Mouse (Mus musculus) embryonic facial prominence, embryonic 15.5 days (tissue): Measurements from ENCODE around the gene Pdzrn4. TPM values are rescaled to one million over a fixed set of nuclear protein-coding genes. Genes with fewer than 3 reads are reported as not detected.

Source experiments
- ATAC-seq: fragments of 200-750 bp; cut with Nextera tagmentation; 2 replicates; pipeline ENCODE4 v1.8.0; 2017; ENCODE audit warnings: low read depth, moderate TSS enrichment; ENCODE audit not compliant: insufficient number of reproducible peaks, low FRiP score, low TSS enrichment
- H3K27ac ChIP-seq: fragments of 300-500 bp; sonication (generic); replicated peaks from 2 replicates; pipeline ENCODE4 v1.5.1; 2015; ENCODE audit warnings: mild to moderate bottlenecking, inconsistent platforms
- H3K27me3 ChIP-seq: fragments of 300-500 bp; sonication (generic); 2 replicates; pipeline ENCODE4 v1.6.1; 2015; ENCODE audit warnings: inconsistent platforms
- H3K36me3 ChIP-seq: fragments of 300-500 bp; sonication (generic); 2 replicates; pipeline ENCODE4 v1.6.1; 2015; ENCODE audit warnings: mild to moderate bottlenecking, inconsistent platforms
- H3K4me1 ChIP-seq: fragments of 300-500 bp; sonication (generic); 2 replicates; pipeline ENCODE4 v1.6.1; 2015; ENCODE audit warnings: inconsistent platforms
- H3K4me2 ChIP-seq: fragments of 300-500 bp; sonication (generic); replicated peaks from 2 replicates; pipeline ENCODE4 v1.6.1; 2015; ENCODE audit warnings: mild to moderate bottlenecking, inconsistent platforms
- H3K4me3 ChIP-seq: fragments of 300-500 bp; sonication (generic); replicated peaks from 2 replicates; pipeline ENCODE4 v1.5.1; 2015; ENCODE audit warnings: mild to moderate bottlenecking, inconsistent platforms
- H3K9ac ChIP-seq: fragments of 300-500 bp; sonication (generic); 2 replicates; pipeline ENCODE4 v1.6.1; 2015; ENCODE audit warnings: inconsistent platforms
- H3K9me3 ChIP-seq: fragments of 300-500 bp; sonication (generic); replicated peaks from 2 replicates; pipeline ENCODE4 v1.6.1; 2016; ENCODE audit warnings: inconsistent platforms
- WGBS: fragments of 180-500 bp; shearing (Covaris S2); methylation state at CpG from one replicate; pipeline ENCODE4 v1.1.7; 2015; 5-methylcytosine and 5-hydroxymethylcytosine counted together
- polyA plus RNA-seq: library from polyadenylated mRNA; unstranded; fragments of >200 nt; fragmentation: Nextera tagmentation; extraction: Ambion mirVana; gene quantifications from 2 replicates; pipeline ENCODE4 v1.2.1, GENCODE M21; 2015

The Pdzrn4 gene
- polyA plus RNA-seq, 1 experiment from 2014 or later, result 3.2 TPM

GRCm38 (mm10) chr15:92502797-92503196 lies 106.1 kb downstream of the Pdzrn4 start:
- WGBS, result 52% methylated on average over 1 of the region's 1 CpGs
- H3K27me3 ChIP-seq, result no peaks in the 10 kb centered on the region
- H3K9ac ChIP-seq, result no peak overlapping the region
- no peaks in the 10 kb centered on the region for H3K9me3 ChIP-seq
- no peak for ATAC-seq
- no peak overlapping the region for H3K4me3 ChIP-seq
- no peak overlapping the region for H3K27ac ChIP-seq
- no peaks in the 10 kb centered on the region for H3K36me3 ChIP-seq
- H3K4me1 ChIP-seq, result no peaks in the 10 kb centered on the region
- no peak overlapping the region for H3K4me2 ChIP-seq

DNA sequence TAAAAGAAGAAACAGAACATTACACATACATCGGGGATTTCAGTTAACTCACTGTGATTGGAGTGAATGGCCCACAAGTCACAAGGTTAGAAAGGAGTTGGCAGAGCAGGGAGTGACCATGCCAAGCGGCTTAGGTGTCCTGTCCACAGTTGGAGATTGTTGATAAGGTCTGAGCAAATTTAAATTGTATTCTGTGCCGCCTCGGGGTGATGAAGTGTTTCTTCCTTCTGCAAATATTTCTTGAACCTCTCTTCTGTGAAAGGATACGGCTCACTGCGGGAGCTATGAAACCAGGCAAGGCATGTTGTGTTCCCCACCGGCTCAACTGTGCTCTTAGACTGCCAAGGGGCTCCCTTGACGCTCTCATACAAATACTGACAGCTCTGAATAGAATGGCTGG lies 112.7 kb downstream of the Pdzrn4 start:
- Histone ChIP-seq H3K36me3 (no peaks in the 10 kb centered on the region), H3K9me3 (no peaks in the 10 kb centered on the region), H3K4me3 (no peak overlapping the region), H3K27ac (no peak overlapping the region), H3K9ac (no peak overlapping the region), H3K27me3 (no peaks in the 10 kb centered on the region), H3K4me1 (no peaks in the 10 kb centered on the region), H3K4me2 (no peak overlapping the region)
- no peak for ATAC-seq
- WGBS, result 87% methylated on average over 8 of the region's 8 CpGs

DNA sequence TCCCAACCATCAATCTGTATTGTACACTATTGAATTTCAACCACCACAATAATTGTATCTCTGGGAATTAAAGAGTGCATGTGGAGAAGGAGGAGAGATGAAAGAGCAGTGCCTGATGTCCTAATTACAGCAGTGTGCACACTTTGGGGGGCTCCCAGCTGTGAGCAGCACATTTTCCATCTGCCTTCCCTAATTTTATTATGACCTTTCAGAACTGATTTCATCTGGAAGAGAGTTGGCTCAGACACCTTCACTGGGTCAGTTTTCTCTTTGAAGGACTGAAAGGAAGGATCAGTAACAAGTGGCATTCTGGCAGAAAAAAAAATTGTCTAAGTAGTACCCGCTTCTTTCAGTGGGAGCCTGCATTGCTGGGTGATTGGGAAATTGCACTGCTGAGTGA lies 119.0 kb downstream of the Pdzrn4 start:
- no peak overlapping the region for H3K4me2 ChIP-seq
- H3K27me3 ChIP-seq, result no peaks in the 10 kb centered on the region
- no peaks in the 10 kb centered on the region for H3K36me3 ChIP-seq

GRCm38 (mm10) chr15:92520677-92521225 lies 124.1 kb downstream of the Pdzrn4 start:
- WGBS, result 52% methylated on average over 19 of the region's 19 CpGs
- Histone ChIP-seq H3K4me2 (no peak overlapping the region), H3K9ac (no peak overlapping the region), H3K4me1 (0 out of 2 replicates have a peak, but pooled peaks cover 3% of the 10 kb centered on the region), H3K27ac (no peak overlapping the region), H3K27me3 (no peaks in the 10 kb centered on the region), H3K9me3 (no peaks in the 10 kb centered on the region), H3K36me3 (no peaks in the 10 kb centered on the region), H3K4me3 (no peak overlapping the region)
- ATAC-seq, result no peak

More for the DNA sequence above, 119.0 kb downstream of the Pdzrn4 start:
- Histone ChIP-seq H3K9me3 (no peaks in the 10 kb centered on the region), H3K4me3 (no peak overlapping the region), H3K4me1 (no peaks in the 10 kb centered on the region), H3K9ac (no peak overlapping the region), H3K27ac (no peak overlapping the region)
- 44% methylated on average over 1 of the region's 1 CpGs for WGBS
- no peak for ATAC-seq

DNA sequence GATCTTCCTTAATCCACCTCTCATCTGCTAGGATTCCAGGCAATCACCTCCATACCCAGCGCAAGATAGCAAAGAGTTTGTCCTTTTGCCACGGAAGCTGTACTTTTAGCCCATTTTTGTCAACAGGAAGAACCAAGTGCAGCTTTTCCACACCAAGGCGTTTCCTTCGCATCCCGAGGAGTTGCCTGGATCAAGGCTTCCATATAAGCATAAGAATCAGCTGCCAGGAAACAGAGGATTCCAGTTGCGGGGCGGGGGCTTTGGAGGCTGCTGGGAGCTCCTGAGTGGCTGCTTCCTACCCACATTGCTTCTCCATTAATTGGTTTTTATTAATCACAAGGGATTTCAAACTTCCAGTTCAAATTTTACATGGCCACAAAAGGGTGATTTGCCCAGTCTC lies 125.0 kb downstream of the Pdzrn4 start:
- Histone ChIP-seq H3K27ac (no peak overlapping the region), H3K9ac (no peak overlapping the region), H3K36me3 (no peaks in the 10 kb centered on the region), H3K27me3 (no peaks in the 10 kb centered on the region), H3K4me2 (0 out of 2 replicates have a peak overlapping the region, but pooled peaks have one; percentile 17), H3K4me1 (0 out of 2 replicates have a peak, but pooled peaks cover 3% of the 10 kb centered on the region), H3K9me3 (no peaks in the 10 kb centered on the region), H3K4me3 (no peak overlapping the region)
- 13% methylated on average over 7 of the region's 7 CpGs for WGBS
- ATAC-seq, result no peak

DNA sequence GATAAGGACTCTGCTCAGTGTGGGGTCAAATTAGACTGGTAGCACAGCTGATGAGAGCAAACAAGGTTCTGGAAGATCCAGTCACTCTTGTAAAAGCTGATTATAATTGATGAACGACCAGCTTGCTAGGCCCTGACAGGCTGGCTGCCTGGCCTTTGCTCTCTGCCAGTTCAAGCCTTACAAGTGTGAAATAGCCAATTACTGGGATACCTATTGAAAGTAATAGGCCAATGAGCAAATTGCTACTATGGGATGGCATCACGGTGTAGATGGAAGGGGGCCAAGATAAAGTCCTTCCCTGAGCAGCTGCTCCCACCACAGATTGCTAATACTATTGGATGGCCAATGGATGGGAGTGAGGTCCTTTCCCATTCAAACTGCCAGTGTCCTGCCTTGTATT lies 128.2 kb downstream of the Pdzrn4 start:
- 46% methylated on average over 2 of the region's 2 CpGs for WGBS
- no peak overlapping the region for H3K27ac ChIP-seq
- no peak for ATAC-seq
- no peak overlapping the region for H3K9ac ChIP-seq
- H3K4me2 ChIP-seq, result no peak overlapping the region
- no peaks in the 10 kb centered on the region for H3K27me3 ChIP-seq
- H3K36me3 ChIP-seq, result no peaks in the 10 kb centered on the region
- no peak overlapping the region for H3K4me3 ChIP-seq
- H3K9me3 ChIP-seq, result no peaks in the 10 kb centered on the region
- 0 out of 2 replicates have a peak, but pooled peaks cover 3% of the 10 kb centered on the region for H3K4me1 ChIP-seq

DNA sequence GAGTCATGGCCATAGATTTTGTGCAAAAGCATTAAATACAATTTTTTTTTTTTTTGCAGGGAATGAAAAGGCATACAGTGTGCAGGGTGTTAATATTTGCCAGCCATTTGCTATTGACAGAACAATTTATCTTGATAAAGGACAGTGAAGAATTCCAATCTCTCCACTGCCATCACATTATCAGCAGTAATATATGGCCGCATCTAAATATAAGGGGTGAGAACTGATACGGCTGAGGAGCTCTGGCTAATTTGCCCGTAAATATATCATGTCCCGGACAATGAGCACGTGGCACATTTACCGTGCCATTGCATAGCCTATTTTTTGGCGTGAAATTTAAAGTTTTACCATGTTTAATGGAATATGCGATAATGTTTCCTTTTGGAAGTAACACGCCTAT lies 128.7 kb downstream of the Pdzrn4 start:
- no peaks in the 10 kb centered on the region for H3K9me3 ChIP-seq
- H3K4me2 ChIP-seq, result no peak overlapping the region
- no peak overlapping the region for H3K27ac ChIP-seq
- no peak overlapping the region for H3K9ac ChIP-seq
- H3K4me1 ChIP-seq, result 0 out of 2 replicates have a peak, but pooled peaks cover 3% of the 10 kb centered on the region
- no peak overlapping the region for H3K4me3 ChIP-seq
- no peak for ATAC-seq
- WGBS, result 87% methylated on average over 9 of the region's 9 CpGs
- H3K36me3 ChIP-seq, result no peaks in the 10 kb centered on the region
- no peaks in the 10 kb centered on the region for H3K27me3 ChIP-seq

GRCm38 (mm10) chr15:92526731-92527130 lies 130.1 kb downstream of the Pdzrn4 start:
- H3K4me1 ChIP-seq, result no peaks in the 10 kb centered on the region
- no peak overlapping the region for H3K9ac ChIP-seq
- no peak overlapping the region for H3K4me2 ChIP-seq
- H3K36me3 ChIP-seq, result no peaks in the 10 kb centered on the region
- H3K27ac ChIP-seq, result no peak overlapping the region
- H3K27me3 ChIP-seq, result no peaks in the 10 kb centered on the region
- ATAC-seq, result no peak
- 77% methylated on average over 4 of the region's 4 CpGs for WGBS
- no peak overlapping the region for H3K4me3 ChIP-seq
- no peaks in the 10 kb centered on the region for H3K9me3 ChIP-seq

- 7% methylated on average over 1 of the region's 1 CpGs for WGBS
Measured at GRCm38 (mm10) chr15:92543252-92543651, 146.6 kb downstream of the Pdzrn4 start.

DNA sequence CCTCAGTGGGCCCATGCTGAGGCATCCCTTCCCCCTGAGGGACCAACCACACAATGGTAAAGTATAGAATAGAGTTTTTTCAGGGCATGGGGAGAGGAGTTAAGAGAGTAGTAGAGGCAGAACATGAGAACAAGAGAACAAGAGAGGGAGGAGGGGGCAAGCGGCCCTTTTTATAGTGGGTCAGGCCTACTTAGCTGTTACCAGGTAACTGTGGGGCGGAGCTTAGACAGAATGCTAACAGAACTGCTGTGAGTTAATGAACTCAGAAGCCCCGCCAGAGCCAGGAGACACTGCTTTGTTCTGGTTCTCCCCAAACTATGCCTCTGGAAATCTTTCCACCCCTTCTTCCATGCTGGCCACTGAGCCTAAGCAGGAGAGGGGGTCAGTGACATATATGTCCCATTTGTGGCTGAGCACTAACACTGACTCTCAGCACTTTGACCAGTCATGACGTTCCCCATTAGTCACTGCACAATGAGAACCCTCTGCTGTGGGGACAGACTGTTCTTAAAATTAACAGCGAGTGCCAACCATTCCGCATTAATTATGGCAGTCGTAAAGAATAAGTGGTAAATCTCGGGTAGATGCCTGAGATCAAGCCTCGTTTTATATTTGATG lies 150.7 kb downstream of the Pdzrn4 start:
- Histone ChIP-seq H3K36me3 (no peaks in the 10 kb centered on the region), H3K9ac (no peak overlapping the region), H3K4me1 (no peaks in the 10 kb centered on the region), H3K4me3 (no peak overlapping the region), H3K27ac (no peak overlapping the region), H3K9me3 (no peaks in the 10 kb centered on the region), H3K4me2 (no peak overlapping the region), H3K27me3 (no peaks in the 10 kb centered on the region)
- ATAC-seq, result no peak
- 68% methylated on average over 9 of the region's 9 CpGs for WGBS

More at GRCm38 (mm10) chr15:92543252-92543651, 146.6 kb downstream of the Pdzrn4 start:
- Histone ChIP-seq H3K9ac (no peak overlapping the region), H3K27me3 (no peaks in the 10 kb centered on the region), H3K9me3 (no peaks in the 10 kb centered on the region), H3K4me1 (no peaks in the 10 kb centered on the region), H3K4me2 (no peak overlapping the region), H3K36me3 (no peaks in the 10 kb centered on the region), H3K4me3 (no peak overlapping the region), H3K27ac (no peak overlapping the region)
- ATAC-seq, result no peak

DNA sequence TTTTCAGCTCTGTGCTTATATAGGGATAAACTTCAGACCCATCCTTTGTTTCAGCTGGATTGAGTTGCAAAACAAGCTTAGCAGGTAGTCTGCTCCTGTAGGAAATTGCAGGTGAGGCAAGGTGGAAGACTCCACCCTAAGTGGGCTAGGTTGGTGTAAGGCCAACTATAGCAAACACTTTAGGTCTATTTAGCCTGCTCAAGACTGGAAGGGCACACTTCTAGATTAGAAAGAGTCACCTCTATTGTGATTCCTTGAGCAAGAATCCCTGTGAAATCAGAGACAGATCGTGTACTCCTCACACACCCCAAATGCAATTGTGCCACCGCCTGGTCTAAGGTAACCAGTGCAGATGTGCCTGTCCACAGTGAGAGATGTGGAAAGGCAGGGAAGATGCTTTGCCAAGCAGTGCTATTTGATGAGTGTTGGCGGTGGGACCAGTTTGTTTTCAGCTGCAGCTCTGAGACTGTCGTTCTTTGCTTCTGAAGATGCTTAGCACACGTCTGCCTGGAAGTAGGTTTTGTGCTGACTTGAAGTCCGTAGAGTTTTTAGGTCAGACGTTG lies 158.4 kb downstream of the Pdzrn4 start:
- Histone ChIP-seq H3K36me3 (no peaks in the 10 kb centered on the region), H3K27ac (no peak overlapping the region), H3K27me3 (no peaks in the 10 kb centered on the region), H3K4me1 (no peaks in the 10 kb centered on the region), H3K4me2 (no peak overlapping the region), H3K4me3 (no peak overlapping the region), H3K9ac (no peak overlapping the region), H3K9me3 (no peaks in the 10 kb centered on the region)
- no peak for ATAC-seq
- WGBS, result 68% methylated on average over 7 of the region's 7 CpGs

- no peak for ATAC-seq
- no peak overlapping the region for H3K27ac ChIP-seq
- no peaks in the 10 kb centered on the region for H3K9me3 ChIP-seq
- H3K36me3 ChIP-seq, result no peaks in the 10 kb centered on the region
- no peak overlapping the region for H3K4me2 ChIP-seq
- H3K4me1 ChIP-seq, result no peaks in the 10 kb centered on the region
- H3K9ac ChIP-seq, result no peak overlapping the region
- 53% methylated on average over 3 of the region's 3 CpGs for WGBS
- no peak overlapping the region for H3K4me3 ChIP-seq
- H3K27me3 ChIP-seq, result no peaks in the 10 kb centered on the region
Measured at GRCm38 (mm10) chr15:92555716-92556115, 159.0 kb downstream of the Pdzrn4 start.
